8 mouse cellular contexts compared by ENCODE assay signal in genomic region chr16:30790551-30791001, GRCm38 (mm10).
DNase-seq lines count a peak whose midpoint lies in the region; ATAC-seq and TF ChIP-seq lines count a peak whose summit lies in the region.

No protein-coding gene starts in this region.

- no peak overlapping the region for H3K4me3 ChIP-seq in ES-E14 (ENCODE audit: insufficient read depth in 1 of 2, low read depth in 1 of 2, low read length in 2 of 2, poor library complexity in 1 of 2, severe bottlenecking in 1 of 2)
- H3K4me3 ChIP-seq in heart, embryonic 13.5 days: no peak overlapping the region

- DNase-seq in ES-E14 (ENCODE audit: low read depth, low spot score): no peak
- DNase-seq in embryo, embryonic 10.5 days (ENCODE audit: low spot score): peak; percentile 44
- peak; percentile 47 for DNase-seq in kidney, postnatal 14 days
- DNase-seq in lung, postnatal 4 days: peak; percentile 48 to 74
- DNase-seq in urinary bladder, postnatal 14 days (ENCODE audit: low spot score): no peak
- no peak for DNase-seq in layer of hippocampus, postnatal 25 days (ENCODE audit: extremely low spot score in 1 of 2, low spot score in 1 of 2)
- no peak for DNase-seq in left cerebral cortex, postnatal 25 days (ENCODE audit: low spot score in 2 of 2)

- H3K4me2 ChIP-seq in heart, embryonic 13.5 days: peak overlapping the region; percentile 50

- no peaks in the 10 kb centered on the region for H3K9me3 ChIP-seq in ES-E14 (ENCODE audit: control insufficient read depth, insufficient read depth, low read depth, low read length)
- H3K9me3 ChIP-seq in heart, embryonic 13.5 days: no peaks in the 10 kb centered on the region

- 4% methylated on average over 4 of the region's 4 CpGs for WGBS in heart, embryonic 13.5 days

- peaks cover 5 to 7% of the 10 kb centered on the region in 2 experiments; a peak in 3 of 4 replicates for H3K4me1 ChIP-seq in ES-E14 (ENCODE audit: control insufficient read depth in 2 of 2, insufficient read depth in 2 of 2, low read length in 2 of 2, poor library complexity in 1 of 2)
- H3K4me1 ChIP-seq in heart, embryonic 13.5 days: peaks cover 86% of the 10 kb centered on the region

- H3K36me3 ChIP-seq in ES-E14 (ENCODE audit: control insufficient read depth, insufficient read depth, low read length, poor library complexity, severe bottlenecking): no peaks in the 10 kb centered on the region
- H3K36me3 ChIP-seq in heart, embryonic 13.5 days: no peaks in the 10 kb centered on the region

- intact Hi-C loops in left cerebral cortex, postnatal 25 days (cut with DNase I): no loop called here

- H3K9ac ChIP-seq in ES-E14 (ENCODE audit: insufficient read depth, low read depth, low read length, poor library complexity, severe bottlenecking): no peak overlapping the region
- peak overlapping the region; percentile 67; the same call in 1 of the 2 replicates for H3K9ac ChIP-seq in heart, embryonic 13.5 days

- in situ Hi-C loops in ES-E14 (cut with MboI; ENCODE audit: low sequenced_read_pairs in 2 of 2, unreplicated experiment in 2 of 2): no loop called here

- peak; percentile 62; the same call in 1 of the 2 replicates for ATAC-seq in heart, embryonic 13.5 days (ENCODE audit: extremely low read depth, insufficient number of reproducible peaks, low FRiP score, low TSS enrichment)

- no peaks in the 10 kb centered on the region for H3K27me3 ChIP-seq in heart, embryonic 13.5 days (replicated peaks)

- peak overlapping the region; percentile 34; the same call in 1 of the 2 replicates for H3K27ac ChIP-seq in ES-E14 (ENCODE audit: insufficient read depth, low read depth, low read length, poor library complexity, severe bottlenecking)
- H3K27ac ChIP-seq in heart, embryonic 13.5 days (replicated peaks): peak overlapping the region; percentile 97

TF ChIP-seq in ES-E14, 5 proteins besides CTCF, POLR2A, EP300 and RAD21:
- TF ChIP-seq HCFC1 (IDR thresholded peaks at IDR 0.05; ENCODE audit: borderline replicate concordance, insufficient read depth, low read length): no peak
- TF ChIP-seq ZNF384 (IDR thresholded peaks at IDR 0.05; ENCODE audit: low read depth, low read length): no peak
- no peak for TF ChIP-seq ZC3H11A (IDR thresholded peaks at IDR 0.05; ENCODE audit: borderline replicate concordance, low read depth, low read length)
- TF ChIP-seq MAFK (IDR thresholded peaks at IDR 0.05; ENCODE audit: insufficient read depth, low read depth, low read length): no peak
- TF ChIP-seq CHD2 (IDR thresholded peaks at IDR 0.05; ENCODE audit: low read depth, low read length): no peak

Comparison
In these comparisons a context has a peak if more than half of its experiments do, and no peak if none do; other contexts are left out.
1. DNase-seq: peak in embryo, embryonic 10.5 days (single experiment), kidney, postnatal 14 days (single experiment) and lung, postnatal 4 days (2 of 2); none in ES-E14 (single experiment), urinary bladder, postnatal 14 days (single experiment), layer of hippocampus, postnatal 25 days (0 of 2) and left cerebral cortex, postnatal 25 days (0 of 2).